ENCODE assay signal across 17 mouse cellular contexts in genomic region chr2:58184197-58184596, GRCm38 (mm10). TPM values are rescaled to one million over a fixed set of nuclear protein-coding genes. Genes with fewer than 3 reads are reported as not detected.
DNase-seq lines count a peak whose midpoint lies in the region; ATAC-seq lines count a peak whose summit lies in the region.
"Had no signal": no experiment of that assay in that cellular context is flagged by ENCODE, and none has a peak within 500 bp of the region (broad histone marks: within the 10 kb centered on the region; RNA-seq: fewer than 3 reads in every experiment).

No protein-coding gene starts in this region.

- 0 out of 2 replicates have a peak, but pooled peaks have one; percentile 17 for ATAC-seq in common myeloid progenitor, adult 5-6 weeks (replicated peaks; ENCODE audit: low read depth, poor library complexity, severe bottlenecking)
- peak; percentile 67 for ATAC-seq in monocyte, adult 5-6 weeks (replicated peaks; ENCODE audit: insufficient number of reproducible peaks, low FRiP score, low TSS enrichment, poor library complexity, severe bottlenecking)
- ATAC-seq: forebrain, embryonic 13.5 days; lung, postnatal 0 days; midbrain, embryonic 13.5 days; Patski had no signal

- peak; percentile 52 to 58 for DNase-seq in spleen, postnatal 36 days (ENCODE audit: low spot score in 2 of 2)
- no peak for DNase-seq in spleen, postnatal 10 days (ENCODE audit: low spot score in 2 of 2)
- DNase-seq in retina, postnatal 1 day: no peak
- no peak for DNase-seq in right cerebral cortex, adult 2 months (ENCODE audit: low spot score in 2 of 2)
- no peak for DNase-seq in kidney, postnatal 4 days
- DNase-seq: adrenal gland, adult 8-10 months; cerebellum, adult 2 months; cerebellum, postnatal 25 days; right cerebral cortex, postnatal 4 days had no signal

RNA-seq across cellular contexts. Expression of gene Cytip, which starts 11.1 kb away (rescaled TPM):
- total RNA-seq in common myeloid progenitor, adult 5-6 weeks (2017): 23.5 and 45.5 TPM in 2 replicates
- total RNA-seq in monocyte, adult 5-6 weeks (2017): 820 to 1,108 TPM (median 1,028 TPM) in 3 replicates
- total RNA-seq: layer of hippocampus, adult 18-20 months; layer of hippocampus, postnatal 25 days had no signal

Comparison
In these comparisons a context has a peak if more than half of its experiments do, and no peak if none do; other contexts are left out.
1. DNase-seq: peak in spleen, postnatal 36 days (2 of 2); none in spleen, postnatal 10 days (0 of 2), retina, postnatal 1 day (single experiment), right cerebral cortex, adult 2 months (0 of 2) and kidney, postnatal 4 days (0 of 2).
2. RNA of gene Cytip, which starts 11.1 kb away (total RNA-seq): 820 to 1,108 TPM in monocyte, adult 5-6 weeks; 23.5 to 45.5 TPM in common myeloid progenitor, adult 5-6 weeks; every median in the first group is over 10 times any median in the second.